ENCODE assay signal across 10 mouse cellular contexts in the genomic region with DNA sequence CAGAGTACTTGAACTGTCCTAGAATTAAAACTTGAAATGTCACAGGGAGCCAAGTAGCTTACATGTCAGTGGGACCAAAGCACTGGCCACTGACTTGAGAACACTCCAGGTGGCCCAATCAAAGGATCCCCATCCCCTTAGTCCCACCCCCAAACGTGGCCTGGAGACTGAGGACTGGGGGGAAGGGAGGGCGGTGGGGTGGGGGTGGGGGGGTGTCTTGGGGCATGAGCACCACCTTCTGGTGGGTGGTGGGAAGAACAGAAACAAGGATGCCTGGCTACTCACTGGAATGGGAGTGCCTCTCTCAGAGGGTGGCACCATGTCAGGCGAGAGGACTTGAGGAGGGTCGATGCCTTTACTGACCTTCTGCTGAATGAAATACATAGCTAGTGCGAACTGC. TPM values are rescaled to one million over a fixed set of nuclear protein-coding genes. Genes with fewer than 3 reads are reported as not detected.
DNase-seq lines count a peak whose midpoint lies in the region; ATAC-seq and TF ChIP-seq lines count a peak whose summit lies in the region.
"Had no signal": no experiment of that assay in that cellular context is flagged by ENCODE, and none has a peak within 500 bp of the region (broad histone marks: within the 10 kb centered on the region; RNA-seq: fewer than 3 reads in every experiment).

No protein-coding gene starts in this region.

- 55% methylated on average over 5 of the region's 5 CpGs for WGBS in embryonic facial prominence, embryonic 11.5 days
- 66% methylated on average over 5 of the region's 5 CpGs for WGBS in embryonic facial prominence, embryonic 10.5 days
- WGBS in cerebellum, adult 2 months = 53% methylated on average over 5 of the region's 5 CpGs

- H3K4me3 ChIP-seq in embryonic facial prominence, embryonic 11.5 days (ENCODE audit: low read depth, low read length) = no peak overlapping the region
- H3K4me3 ChIP-seq in embryonic facial prominence, embryonic 10.5 days = no peak overlapping the region
- H3K4me3 ChIP-seq in left cerebral cortex, adult 2 months = no peak overlapping the region
- no peak overlapping the region for H3K4me3 ChIP-seq in cerebellum, adult 2 months (replicated peaks; ENCODE audit: insufficient read depth, low read depth, low read length)
- H3K4me3 ChIP-seq: limb, embryonic 13.5 days had no signal

- H3K27me3 ChIP-seq in embryonic facial prominence, embryonic 11.5 days (ENCODE audit: control insufficient read depth, insufficient read depth, low read length) = no peaks in the 10 kb centered on the region
- no peaks in the 10 kb centered on the region for H3K27me3 ChIP-seq in embryonic facial prominence, embryonic 10.5 days (replicated peaks; ENCODE audit: low read depth, poor library complexity, severe bottlenecking)
- H3K27me3 ChIP-seq in cerebellum, adult 2 months (ENCODE audit: control insufficient read depth, insufficient read depth, low read length) = no peaks in the 10 kb centered on the region
- H3K27me3 ChIP-seq: limb, embryonic 13.5 days had no signal

- H3K9ac ChIP-seq in embryonic facial prominence, embryonic 11.5 days (replicated peaks; ENCODE audit: low read length) = no peak overlapping the region
- H3K9ac ChIP-seq: limb, embryonic 13.5 days had no signal

- peaks cover 11% of the 10 kb centered on the region for H3K36me3 ChIP-seq in embryonic facial prominence, embryonic 11.5 days (replicated peaks; ENCODE audit: control insufficient read depth, insufficient read depth, low read depth, low read length)
- H3K36me3 ChIP-seq in embryonic facial prominence, embryonic 10.5 days (replicated peaks) = peaks cover 100% of the 10 kb centered on the region

- DNase-seq in embryonic facial prominence, embryonic 11.5 days (ENCODE audit: low spot score) = peak; percentile 6
- DNase-seq in embryonic facial prominence, embryonic 10.5 days (ENCODE audit: low spot score) = no peak
- no peak for DNase-seq in left cerebral cortex, adult 2 months (ENCODE audit: extremely low spot score in 1 of 2, low spot score in 2 of 2)
- no peak for DNase-seq in left cerebral cortex, postnatal 4 days
- DNase-seq in thymus, postnatal 4 days = peak; percentile 49
- DNase-seq in thymus, postnatal 36 days = no peak
- no peak for DNase-seq in c-Kit-positive CD71-positive TER-119-positive erythroid progenitor cells, embryonic 14.5 days (ENCODE audit: low spot score)
- no peak for DNase-seq in cerebellum, adult 2 months

- no peaks in the 10 kb centered on the region for H3K4me1 ChIP-seq in embryonic facial prominence, embryonic 11.5 days (ENCODE audit: control insufficient read depth, insufficient read depth, low read length)
- H3K4me1 ChIP-seq in embryonic facial prominence, embryonic 10.5 days = no peaks in the 10 kb centered on the region
- H3K4me1 ChIP-seq in cerebellum, adult 2 months (ENCODE audit: control insufficient read depth, insufficient read depth, low read length) = 0 out of 2 replicates have a peak, but pooled peaks cover 4% of the 10 kb centered on the region
- H3K4me1 ChIP-seq: limb, embryonic 13.5 days had no signal

- H3K27ac ChIP-seq in embryonic facial prominence, embryonic 11.5 days (replicated peaks; ENCODE audit: low read depth, low read length) = no peak overlapping the region
- no peak overlapping the region for H3K27ac ChIP-seq in embryonic facial prominence, embryonic 10.5 days (replicated peaks)
- no peak overlapping the region for H3K27ac ChIP-seq in left cerebral cortex, adult 2 months
- H3K27ac ChIP-seq in cerebellum, adult 2 months (ENCODE audit: insufficient read depth, low read length) = no peak overlapping the region
- H3K27ac ChIP-seq: limb, embryonic 13.5 days had no signal

- H3K4me2 ChIP-seq in embryonic facial prominence, embryonic 11.5 days (ENCODE audit: low read depth, low read length) = no peak overlapping the region
- H3K4me2 ChIP-seq: heart, embryonic 11.5 days; limb, embryonic 13.5 days had no signal

- intact Hi-C loops in left cerebral cortex, adult 2 months (cut with DNase I) = no loop called here
- intact Hi-C loops in left cerebral cortex, postnatal 4 days (cut with DNase I) = no loop called here

- no peak for ATAC-seq in embryonic facial prominence, embryonic 11.5 days (replicated peaks; ENCODE audit: insufficient number of reproducible peaks, low FRiP score, low TSS enrichment, low read depth)

- no peak for TF ChIP-seq POLR2A in cerebellum, adult 2 months (IDR thresholded peaks at IDR 0.05; ENCODE audit: borderline replicate concordance, insufficient read depth, low read length)

- TF ChIP-seq CTCF in left cerebral cortex, adult 2 months (IDR thresholded peaks at IDR 0.05) = peak; percentile 47
- TF ChIP-seq CTCF in cerebellum, adult 2 months (IDR thresholded peaks at IDR 0.05; ENCODE audit: borderline replicate concordance, insufficient read depth, low read depth, low read length) = no peak

- H3K9me3 ChIP-seq in embryonic facial prominence, embryonic 11.5 days (replicated peaks; ENCODE audit: control insufficient read depth, low read length) = no peaks in the 10 kb centered on the region
- H3K9me3 ChIP-seq in embryonic facial prominence, embryonic 10.5 days = no peaks in the 10 kb centered on the region
- H3K9me3 ChIP-seq: limb, embryonic 13.5 days had no signal

RNA-seq across cellular contexts. Expression of a gene that starts 38.9 kb away (rescaled TPM):
- 68.8 and 71.6 TPM in 2 replicates for polyA plus RNA-seq in embryonic facial prominence, embryonic 11.5 days (2014; fragmentation: Nextera tagmentation; extraction: Ambion mirVana)
- polyA plus RNA-seq in embryonic facial prominence, embryonic 10.5 days (2016; fragmentation: Nextera tagmentation; extraction: Ambion mirVana) = 79.8 and 81.6 TPM in 2 replicates
- total RNA-seq in left cerebral cortex, adult 2 months (2021) = 10 to 100 TPM; 66.4 to 73.0 TPM
- total RNA-seq in left cerebral cortex, postnatal 4 days (2021) = 10 to 100 TPM; 83.1 to 87.6 TPM
- polyA plus RNA-seq in cerebellum, adult 2 months (2012; rRNA removed) = 74.4 and 77.9 TPM in 2 replicates

Comparison
In these comparisons a context has a peak if more than half of its experiments do, and no peak if none do; other contexts are left out.
1. DNase-seq: peak in embryonic facial prominence, embryonic 11.5 days (single experiment) and thymus, postnatal 4 days (single experiment); none in embryonic facial prominence, embryonic 10.5 days (single experiment), left cerebral cortex, adult 2 months (0 of 2), left cerebral cortex, postnatal 4 days (single experiment), thymus, postnatal 36 days (0 of 2), c-Kit-positive CD71-positive TER-119-positive erythroid progenitor cells, embryonic 14.5 days (single experiment) and cerebellum, adult 2 months (0 of 2).